Mouse (Mus musculus) adrenal gland, postnatal 4 days (tissue): ENCODE measurements at regions not wholly inside any gene's neighbourhood (a gene's known extent, or its start where the extent isn't known, plus 50 kb on each side); places are given as distances from the start of the nearest gene placed in this dataset.

ENCODE experiments used
- DNase-seq, 2 experiments: peaks; one replicate each; pipeline ENCODE4 v3.0.0; 2021 to 2022; ENCODE audit warnings: low spot score in 2 of 2, mixed read lengths in 2 of 2

GRCm38 (mm10) chr6:95179993-95180392 lies 63.0 kb downstream of the Kbtbd8 start:
- no peak for DNase-seq

DNA sequence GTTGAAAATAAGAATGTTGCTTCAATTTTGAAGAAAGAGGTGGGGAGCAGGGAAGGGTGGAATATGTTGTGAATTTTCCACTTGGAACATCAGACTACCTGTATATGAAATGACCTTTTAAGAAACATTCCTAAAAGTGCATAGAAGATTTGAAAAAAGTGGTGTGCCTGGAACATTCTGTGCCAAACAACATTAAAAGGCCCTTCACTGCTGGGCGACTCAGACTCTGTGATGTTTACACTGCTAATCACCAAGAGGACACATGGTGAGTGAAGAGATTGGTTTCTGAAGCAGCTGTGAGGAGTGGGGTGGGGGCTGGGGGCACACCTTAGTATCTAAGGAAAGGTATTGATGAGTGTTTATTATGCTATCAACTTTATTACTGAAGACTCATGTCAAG lies 65.2 kb downstream of the Kbtbd8 start:
- DNase-seq, result no peak

- DNase-seq, result no peak
Measured at GRCm38 (mm10) chr6:95185074-95185931, 68.3 kb downstream of the Kbtbd8 start.

- no peak for DNase-seq
Measured at GRCm38 (mm10) chr6:95196631-95197030, 79.6 kb downstream of the Kbtbd8 start.

DNA sequence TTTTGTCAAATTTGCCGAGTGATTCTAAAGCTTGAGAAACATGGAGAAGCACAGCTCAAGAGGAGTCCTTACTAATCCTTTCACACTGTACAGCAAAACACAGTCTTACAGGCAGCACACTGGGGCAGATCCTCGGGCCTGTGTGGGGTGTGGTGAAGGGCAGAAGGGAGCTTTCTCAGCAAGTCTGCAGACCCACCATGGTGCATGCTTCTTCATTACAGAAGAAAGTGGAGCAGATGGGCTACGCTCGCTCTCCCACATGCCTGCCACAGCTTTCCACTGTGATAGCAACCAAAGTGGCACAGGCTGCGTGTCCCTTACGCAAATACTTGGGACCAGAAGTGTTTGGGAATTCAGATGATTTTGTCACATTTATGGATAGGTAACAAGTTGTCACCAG lies 81.6 kb downstream of the Kbtbd8 start:
- DNase-seq, result no peak

- no peak for DNase-seq
Measured at GRCm38 (mm10) chr6:95202291-95202790, 85.3 kb downstream of the Kbtbd8 start.

DNA sequence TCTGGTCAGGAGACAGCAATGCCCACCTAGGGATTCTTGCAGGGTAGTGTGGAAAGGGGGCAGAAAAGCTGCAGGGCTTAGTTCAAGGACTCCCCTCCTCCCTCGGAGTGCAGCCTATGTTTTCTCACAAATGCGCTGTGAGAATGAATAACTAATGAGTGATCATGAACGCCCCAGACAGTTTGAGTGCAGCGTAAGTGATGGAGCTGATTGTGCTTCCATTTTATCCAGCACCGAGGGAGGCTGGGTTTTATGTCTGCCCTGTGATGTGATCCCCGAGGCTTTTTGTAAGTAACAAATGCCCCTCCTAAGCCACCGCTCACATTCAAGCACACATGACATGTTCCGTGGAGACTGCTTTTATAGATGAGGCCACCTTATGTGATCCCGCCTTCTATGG lies 85.9 kb downstream of the Kbtbd8 start:
- DNase-seq, result no peak

GRCm38 (mm10) chr6:95204231-95204630 lies 87.2 kb downstream of the Kbtbd8 start:
- no peak for DNase-seq

- no peak for DNase-seq
Measured at GRCm38 (mm10) chr6:95207063-95207462, 90.0 kb downstream of the Kbtbd8 start.

DNA sequence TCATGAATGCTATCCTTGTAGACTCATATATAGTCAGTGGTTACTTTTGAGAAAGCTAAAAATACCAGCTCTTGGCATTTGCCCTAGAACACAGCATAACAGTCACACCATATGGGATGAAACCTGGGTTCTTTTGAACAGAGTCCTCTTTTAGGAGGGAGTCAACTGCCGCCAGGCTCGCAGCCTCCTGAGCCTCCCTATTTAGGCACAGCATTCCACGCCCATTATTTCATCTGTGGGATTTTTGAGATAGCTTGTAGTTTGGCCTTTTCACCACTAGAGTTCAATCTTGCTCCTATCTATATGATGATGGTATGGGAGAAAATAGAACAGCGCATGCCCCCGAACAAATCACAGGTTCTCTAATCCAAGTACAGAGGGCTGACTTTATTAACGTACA lies 100.4 kb downstream of the Kbtbd8 start:
- DNase-seq, result no peak

- DNase-seq, result no peak
Measured at GRCm38 (mm10) chr6:95218830-95219229, 101.8 kb downstream of the Kbtbd8 start.

- peak; percentile 69 to 75 for DNase-seq
Measured at GRCm38 (mm10) chr6:95223537-95223936, 98.4 kb upstream of the Gm10234 start.

GRCm38 (mm10) chr6:95229885-95230284 lies 92.0 kb upstream of the Gm10234 start:
- DNase-seq, result no peak

GRCm38 (mm10) chr6:95234712-95235111 lies 87.2 kb upstream of the Gm10234 start:
- no peak for DNase-seq

GRCm38 (mm10) chr6:95243657-95244056 lies 78.3 kb upstream of the Gm10234 start:
- DNase-seq, result no peak

- DNase-seq, result no peak
Measured at GRCm38 (mm10) chr6:95244911-95245310, 77.0 kb upstream of the Gm10234 start.

DNA sequence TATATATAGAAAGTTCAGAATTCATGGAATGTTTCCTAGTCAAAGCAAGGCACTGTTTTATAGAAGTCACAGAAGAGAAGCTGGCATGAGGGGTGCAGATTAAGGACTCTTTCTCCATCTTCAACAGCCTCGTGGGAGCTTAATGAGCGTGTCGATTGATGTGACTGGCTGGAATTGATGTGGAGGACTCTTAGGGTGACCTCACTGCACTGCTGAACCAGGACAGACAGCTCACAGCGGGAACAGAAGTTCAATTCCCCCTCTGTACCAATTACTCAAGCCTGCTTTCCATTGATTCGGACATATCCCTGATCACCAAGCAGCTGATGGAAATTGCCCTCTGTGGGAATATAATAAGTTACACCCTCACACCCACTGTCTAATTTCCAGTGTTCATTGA lies 65.6 kb upstream of the Gm10234 start:
- DNase-seq, result no peak

DNA sequence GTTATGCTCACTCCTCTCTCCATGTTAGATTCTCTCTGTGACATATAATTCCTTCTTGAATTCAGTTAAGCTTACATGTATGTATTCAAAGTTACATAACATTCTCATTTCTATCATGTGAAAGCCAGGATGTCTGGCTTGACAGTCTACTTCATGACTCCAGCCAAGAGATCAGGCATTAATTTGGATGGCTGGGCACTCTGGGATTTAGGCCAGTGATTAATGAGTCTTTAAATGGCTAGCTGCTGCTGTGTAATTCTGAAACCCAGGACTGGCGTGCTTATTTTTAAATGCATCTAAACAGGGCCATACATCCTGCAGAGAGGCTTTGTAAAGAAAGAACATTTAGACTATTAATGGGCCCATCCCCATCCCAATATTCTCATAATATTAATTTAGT lies 60.9 kb upstream of the Gm10234 start:
- DNase-seq, result no peak

GRCm38 (mm10) chr6:95264011-95264869 lies 57.7 kb upstream of the Gm10234 start:
- no peak for DNase-seq

GRCm38 (mm10) chr6:95269524-95269923 lies 52.4 kb upstream of the Gm10234 start:
- DNase-seq, result no peak
